Mouse (Mus musculus): Measurements from ENCODE around the gene Iqschfp.

Gene Iqschfp

DNA sequence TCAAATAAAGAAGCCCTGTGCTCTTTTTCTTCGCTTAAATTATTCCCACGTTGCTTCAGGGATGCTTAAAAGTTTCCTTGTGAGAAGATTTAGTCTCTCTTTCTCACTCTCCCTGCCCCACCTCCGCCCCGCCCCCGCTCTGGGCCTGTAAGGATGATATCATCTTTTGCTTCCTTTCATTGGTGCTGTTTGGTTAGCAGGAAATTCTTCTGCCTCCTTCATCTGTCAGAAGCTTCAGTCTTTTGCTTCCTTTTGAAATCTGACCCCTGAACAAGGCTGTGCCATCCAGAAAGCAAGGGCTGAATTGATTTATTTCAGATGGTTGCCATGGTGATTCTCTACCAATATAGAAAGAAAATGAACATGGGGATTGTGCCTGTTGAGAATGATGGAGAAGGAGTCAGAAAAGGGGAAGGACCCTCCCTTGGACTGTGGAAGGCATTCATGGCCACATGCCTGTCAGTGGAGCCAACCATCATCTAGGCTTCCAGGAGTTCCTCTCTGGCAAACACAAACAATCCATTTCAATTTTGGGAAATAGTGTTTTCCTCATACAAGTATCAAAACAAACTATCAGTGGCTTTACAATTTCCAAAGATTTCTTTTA lies 62.5 kb downstream of the Iqschfp start:
- in situ Hi-C loops (cut with MseI, MboI) = no loop called here

GRCm38 (mm10) chr3:67959672-67960071 lies 67.6 kb downstream of the Iqschfp start:
- in situ Hi-C loops (cut with MseI, MboI) = no loop called here

GRCm38 (mm10) chr3:67960133-67960532 lies 68.1 kb downstream of the Iqschfp start:
- in situ Hi-C loops (cut with MseI, MboI) = no loop called here

- in situ Hi-C loops (cut with MseI, MboI) = no loop called here
These were observed 68.7 kb downstream of the Iqschfp start for GRCm38 (mm10) chr3:67960727-67961126.

DNA sequence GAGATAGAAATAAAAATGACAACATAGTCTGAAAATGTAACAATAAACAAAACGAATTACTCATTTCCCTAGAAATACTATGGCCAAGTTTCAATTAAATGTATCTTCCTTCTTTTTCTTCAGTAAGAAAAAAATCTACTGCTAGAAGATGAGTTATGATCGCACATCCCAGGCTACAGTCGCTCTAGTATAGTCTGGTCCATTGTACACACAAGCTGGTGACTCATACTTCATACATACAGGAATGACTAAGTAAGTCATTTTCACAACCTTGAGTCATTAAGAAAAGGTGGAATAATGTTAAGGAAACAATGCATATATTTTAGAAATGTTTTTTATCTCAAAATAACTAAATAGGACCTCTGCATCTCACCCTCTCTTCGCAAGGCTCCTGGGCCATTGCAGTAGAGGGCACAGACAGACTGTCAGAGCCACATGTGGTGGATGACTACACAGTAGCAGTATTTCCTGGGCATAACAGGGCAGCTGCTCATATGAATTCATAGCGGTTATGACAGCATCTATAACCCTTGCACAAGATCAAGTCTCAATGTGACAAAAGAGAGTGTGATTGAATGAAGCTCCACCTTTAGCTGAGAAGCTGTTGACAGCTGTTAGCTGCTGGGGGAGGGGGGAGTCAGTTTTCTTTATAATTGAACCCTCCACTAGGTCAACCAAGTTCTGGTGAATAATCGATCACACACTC lies 70.1 kb downstream of the Iqschfp start:
- in situ Hi-C loops (cut with MseI, MboI) = no loop called here

DNA sequence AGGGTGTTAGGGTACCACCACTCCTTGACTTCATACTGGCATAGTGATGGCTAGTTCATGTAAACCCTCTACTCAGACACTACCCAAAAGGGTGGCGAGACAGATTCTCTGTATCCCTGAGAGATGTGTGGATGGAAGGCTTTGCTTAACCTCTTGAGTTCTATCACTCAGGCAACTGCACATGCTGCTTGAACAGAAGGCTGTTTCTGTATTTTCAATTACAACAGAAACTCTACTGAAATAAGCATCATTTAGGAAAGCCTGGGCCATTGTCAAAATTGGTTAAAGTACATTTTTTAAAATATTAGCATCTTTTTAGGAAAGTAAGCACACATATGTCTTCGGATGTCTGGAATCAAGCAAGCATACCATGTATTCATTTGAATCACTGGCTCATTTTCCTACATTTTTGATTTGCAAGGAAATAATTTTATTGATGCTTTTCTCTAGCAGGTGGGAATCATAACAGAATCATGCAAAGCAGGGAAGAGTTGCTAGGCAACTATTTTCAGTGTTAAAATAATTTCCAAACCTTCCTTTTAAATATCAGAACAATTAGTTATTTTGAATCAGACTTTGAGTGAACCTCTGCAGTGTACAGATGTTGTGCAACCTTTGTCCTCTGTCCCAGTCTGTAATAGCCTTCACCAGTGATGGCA lies 82.4 kb downstream of the Iqschfp start:
- in situ Hi-C loops (cut with MseI, MboI) = no loop called here

DNA sequence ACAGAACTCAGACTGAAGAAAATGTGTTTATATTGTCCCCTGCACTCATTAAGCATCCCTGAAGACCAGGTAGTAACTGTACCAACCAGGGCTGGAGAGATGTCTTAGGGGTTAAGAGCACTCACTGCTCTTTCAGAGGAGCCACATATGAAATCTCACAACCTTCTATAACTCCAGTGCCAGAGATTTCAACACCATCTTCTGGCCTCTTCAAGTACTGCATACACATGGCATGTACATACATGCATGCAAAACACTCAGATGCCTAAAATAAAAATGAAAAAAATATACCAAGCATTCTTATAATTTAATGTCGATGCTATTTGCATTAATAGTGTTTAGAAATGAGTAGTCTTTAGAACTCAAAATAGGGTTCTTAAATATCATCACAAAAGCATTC lies 88.0 kb downstream of the Iqschfp start:
- in situ Hi-C loops (cut with MseI, MboI) = no loop called here

GRCm38 (mm10) chr3:67983329-67983728 lies 91.3 kb downstream of the Iqschfp start:
- in situ Hi-C loops (cut with MseI, MboI) = no loop called here

GRCm38 (mm10) chr3:68002415-68002814 lies 110.4 kb downstream of the Iqschfp start:
- in situ Hi-C loops (cut with MseI, MboI) = no loop called here

DNA sequence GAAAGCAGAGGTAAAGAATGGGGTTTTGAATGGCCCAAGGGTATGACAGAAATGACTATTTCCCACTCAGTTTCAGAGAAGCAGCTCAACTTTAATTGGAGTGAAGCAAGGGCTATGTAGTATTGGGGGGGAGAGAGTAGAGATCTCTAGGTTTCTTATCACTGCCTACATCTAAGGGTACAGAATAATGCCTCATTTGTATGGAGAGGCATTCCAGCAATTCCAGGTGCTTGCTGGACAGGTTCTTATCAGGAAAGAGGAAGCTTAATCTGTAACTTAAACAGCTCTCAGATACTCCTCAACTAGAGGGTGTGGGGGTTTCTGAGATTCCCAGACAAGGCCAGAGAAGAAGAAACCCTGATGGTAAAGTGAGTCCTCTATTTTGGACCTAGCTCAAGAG lies 120.3 kb downstream of the Iqschfp start:
- in situ Hi-C loops (cut with MseI, MboI) = no loop called here

DNA sequence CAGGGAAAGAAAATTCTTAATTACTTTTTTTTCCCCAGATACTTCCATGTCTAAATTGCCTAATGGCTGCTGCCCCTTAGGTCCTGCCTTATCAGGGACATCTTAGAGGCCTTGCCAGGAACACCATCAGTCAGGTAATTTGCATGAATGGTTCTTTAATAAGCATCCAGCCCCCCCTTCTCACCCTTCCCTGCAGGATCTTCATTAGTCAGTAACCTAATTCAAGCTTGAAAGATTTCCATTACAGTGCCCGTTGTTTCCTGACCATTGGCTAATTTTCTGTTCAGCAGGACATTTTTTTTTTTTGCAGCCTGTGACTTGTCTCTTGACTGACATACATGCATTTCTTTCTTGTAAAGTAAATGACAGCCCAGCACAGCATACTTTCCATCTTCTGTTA lies 123.8 kb downstream of the Iqschfp start:
- in situ Hi-C loops (cut with MseI, MboI) = no loop called here

DNA sequence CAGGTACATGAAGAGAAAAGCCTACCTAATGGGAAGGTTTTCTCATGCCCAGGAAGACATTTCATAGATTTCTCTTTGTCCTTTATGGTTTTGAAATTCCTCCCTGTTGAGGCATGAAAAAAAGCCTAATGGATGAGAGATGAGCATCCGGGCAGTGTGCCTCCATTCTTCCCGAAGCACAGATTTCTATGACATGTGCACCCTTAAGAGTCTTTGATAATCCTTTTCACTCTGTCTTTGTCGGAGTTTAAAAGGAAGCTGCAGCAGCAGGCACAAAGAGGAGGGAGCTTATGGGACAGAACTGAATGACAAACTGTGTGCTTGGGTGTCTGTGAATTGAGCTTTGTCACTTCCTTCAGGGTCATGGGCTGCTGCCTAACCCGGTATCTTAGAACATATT lies 127.4 kb downstream of the Iqschfp start:
- in situ Hi-C loops (cut with MseI, MboI) = no loop called here

GRCm38 (mm10) chr3:68036097-68036496 lies 144.1 kb downstream of the Iqschfp start:
- in situ Hi-C loops (cut with MseI, MboI) = no loop called here

DNA sequence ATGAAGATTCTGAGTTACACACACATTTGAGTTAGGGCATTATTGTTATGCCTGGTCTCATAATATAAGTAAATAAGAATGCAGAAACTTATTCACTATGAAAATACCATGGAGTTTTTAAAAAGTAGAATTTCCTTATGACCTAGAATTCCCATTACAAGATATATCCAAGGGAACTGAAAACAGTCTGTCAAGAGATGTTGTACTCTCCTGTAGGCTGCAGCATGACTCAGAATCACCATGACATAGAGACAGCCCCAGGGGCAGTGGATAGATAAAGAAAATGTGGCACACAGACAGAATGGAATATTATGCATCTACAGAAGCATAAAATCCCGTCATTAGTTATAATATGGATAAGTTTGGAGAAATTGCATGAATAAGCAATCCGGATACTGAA lies 150.9 kb downstream of the Iqschfp start:
- in situ Hi-C loops (cut with MseI, MboI) = loop anchor here in 1 of 2 experiments (5.0 kb wide), 1 partner anchor 411 kb away; no protein-coding TSS in a partner anchor

GRCm38 (mm10) chr3:68045475-68046416 lies 153.7 kb downstream of the Iqschfp start:
- in situ Hi-C loops (cut with MseI, MboI) = loop anchor here in 1 of 2 experiments (5.0 kb wide), 1 partner anchor 418 kb away; no protein-coding TSS in a partner anchor

DNA sequence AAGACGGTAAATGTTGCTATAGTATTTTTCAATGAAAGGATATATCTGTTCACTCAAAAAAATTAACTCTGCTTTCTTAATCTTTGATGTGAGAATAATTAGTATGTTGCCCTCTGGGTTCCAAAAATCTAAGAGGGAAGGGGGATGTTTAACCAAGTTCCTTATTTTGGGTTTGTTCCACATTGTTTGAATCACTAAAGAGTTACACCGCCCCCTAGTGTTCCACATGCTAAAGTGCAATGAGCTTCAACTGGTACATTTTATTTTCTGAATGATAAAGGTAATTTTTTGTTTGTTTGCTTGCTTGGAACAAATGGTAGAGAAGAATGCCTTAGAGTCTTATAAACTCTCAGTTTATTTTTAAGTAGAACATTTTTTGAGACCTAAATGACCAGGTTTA lies 161.5 kb downstream of the Iqschfp start:
- in situ Hi-C loops (cut with MseI, MboI) = no loop called here

- in situ Hi-C loops (cut with MseI, MboI) = loop anchor here in 1 of 2 experiments (5.0 kb wide), 1 partner anchor 487 kb away; no protein-coding TSS in a partner anchor
These were observed 163.0 kb downstream of the Iqschfp start for GRCm38 (mm10) chr3:68055071-68055470.

DNA sequence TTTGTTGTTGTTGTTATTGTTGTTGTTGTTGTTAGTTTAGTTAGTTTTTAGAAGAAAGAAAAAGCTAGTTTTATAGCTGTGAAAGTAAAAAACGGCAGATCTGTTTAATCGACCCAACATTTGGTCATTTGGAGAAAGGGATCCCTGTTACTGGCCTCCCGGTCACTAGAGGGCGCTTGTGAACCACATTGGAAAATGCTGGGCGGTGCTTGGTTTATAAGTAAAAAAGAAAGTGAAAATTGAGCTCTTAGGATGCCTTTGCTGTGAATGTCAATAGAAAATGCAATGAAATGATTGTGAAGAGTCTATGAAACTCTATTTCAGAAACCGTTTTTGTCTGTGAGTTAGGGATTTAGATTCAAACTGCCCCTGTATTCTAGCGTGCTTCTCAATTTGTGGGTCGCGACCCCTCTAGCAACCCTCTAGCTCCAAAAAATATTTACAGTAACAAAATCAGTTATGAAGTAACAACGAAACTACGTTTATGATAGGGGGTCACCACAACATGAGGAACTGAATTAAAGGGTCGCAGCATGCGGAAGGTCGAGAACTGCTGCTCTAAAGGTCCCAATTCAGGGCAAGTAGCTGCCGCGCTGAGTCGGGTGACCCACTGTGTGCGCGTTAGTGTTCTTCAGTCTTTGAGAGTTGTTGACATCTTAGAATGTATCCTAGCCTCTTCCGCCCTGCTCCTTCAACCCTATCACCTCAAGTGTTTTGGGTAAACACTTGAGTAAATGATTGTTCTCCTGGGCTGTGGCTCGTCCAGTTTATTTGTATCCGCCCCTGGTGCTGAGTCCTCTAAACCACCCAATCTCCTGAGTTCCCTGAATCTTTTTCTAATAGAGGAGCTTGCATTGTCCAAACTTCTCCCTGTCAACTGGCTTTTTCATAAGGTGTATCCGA lies 164.6 kb downstream of the Iqschfp start:
- in situ Hi-C loops (cut with MseI, MboI) = loop anchor here in 1 of 2 experiments (5.0 kb wide), 1 partner anchor 486 kb away; no protein-coding TSS in a partner anchor

GRCm38 (mm10) chr3:68059162-68059800 lies 167.2 kb downstream of the Iqschfp start:
- in situ Hi-C loops (cut with MseI, MboI) = loop anchor here in 1 of 2 experiments (5.0 kb wide), 1 partner anchor 483 kb away; no protein-coding TSS in a partner anchor

DNA sequence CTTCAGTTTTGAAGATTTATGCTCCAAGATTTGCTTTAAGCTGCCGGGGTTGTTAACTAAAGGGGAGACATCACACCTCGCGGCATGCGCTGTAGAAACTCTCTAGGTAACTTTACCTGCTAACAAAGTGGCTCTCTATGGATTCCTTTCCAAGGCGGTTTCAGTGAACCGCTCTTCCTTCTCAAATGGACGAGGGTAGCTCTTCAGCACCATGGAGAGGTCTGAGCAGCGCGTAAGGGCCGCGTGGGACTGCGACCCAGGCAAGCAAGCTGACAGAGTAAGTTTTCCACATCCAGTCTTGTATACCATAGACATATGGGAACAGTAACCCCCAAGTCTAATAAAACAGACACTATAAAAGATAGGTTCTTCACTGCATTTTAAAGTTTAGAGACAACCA lies 172.7 kb downstream of the Iqschfp start, which contains the start of gene Schip1:
Gene Schip1 (plus strand): TSS at position 72 of the 400 bp plus-strand sequence.
- in situ Hi-C loops (cut with MseI, MboI) = no loop called here
